Mouse (Mus musculus) midbrain, embryonic 12.5 days (tissue): ENCODE measurements around the gene Cmip. TPM values are rescaled to one million over a fixed set of nuclear protein-coding genes. Genes with fewer than 3 reads are reported as not detected.

ENCODE experiments used
- microRNA-seq: library from miRNA; unstranded; fragments of <30 nt; microRNA quantifications from one replicate; pipeline ENCODE4, GENCODE M21; 2017
- polyA plus RNA-seq: library from polyadenylated mRNA; unstranded; fragments of >200 nt; fragmentation: Nextera tagmentation; extraction: Ambion mirVana; gene quantifications from 2 replicates; pipeline ENCODE4 v1.2.1, GENCODE M21; 2016

Cmip gene
- polyA plus RNA-seq, 1 experiment from 2014 or later = 30.0 TPM

Small RNA genes lying within 50 kb of the gene (microRNA-seq; reads per million reads assigned to microRNA genes)
- gene Mir7077 (not detected), gene Mir7078 (not detected)

Other genes starting within 250 kb of the Cmip start
- gene Pkd1l2, start 174.6 kb upstream of the Cmip start, polyA plus RNA-seq = not detected in 2 replicates
- 0.22 TPM in 1 of 2 replicates, not detected in the other for gene Bco1, start 161.2 kb upstream of the Cmip start, polyA plus RNA-seq
- 2.6 and 3.2 TPM in 2 replicates for gene Gan, start 98.9 kb upstream of the Cmip start, polyA plus RNA-seq
- gene Plcg2, start 241.2 kb downstream of the Cmip start, polyA plus RNA-seq = 1.7 and 2.0 TPM in 2 replicates